Mouse (Mus musculus) megakaryocyte progenitor cell, adult 5-6 weeks (primary cell): ENCODE measurements at regions not wholly inside any gene's neighbourhood (a gene's known extent, or its start where the extent isn't known, plus 50 kb on each side); places are given as distances from the start of the nearest gene placed in this dataset.
"Not testable (repeated sequence)": the region's sequence is repeated elsewhere in the genome, so short reads cannot be mapped to it uniquely, and the experiment has no call there.

ENCODE experiments used
- ATAC-seq: replicated peaks from 2 replicates; pipeline ENCODE4 v1.8.0; 2016; ENCODE audit warnings: mild to moderate bottlenecking, moderate TSS enrichment, inconsistent platforms; ENCODE audit not compliant: poor library complexity

- no peak for ATAC-seq
Observed at GRCm38 (mm10) chr5:118483001-118483400, 77.5 kb upstream of the Med13l start.

DNA sequence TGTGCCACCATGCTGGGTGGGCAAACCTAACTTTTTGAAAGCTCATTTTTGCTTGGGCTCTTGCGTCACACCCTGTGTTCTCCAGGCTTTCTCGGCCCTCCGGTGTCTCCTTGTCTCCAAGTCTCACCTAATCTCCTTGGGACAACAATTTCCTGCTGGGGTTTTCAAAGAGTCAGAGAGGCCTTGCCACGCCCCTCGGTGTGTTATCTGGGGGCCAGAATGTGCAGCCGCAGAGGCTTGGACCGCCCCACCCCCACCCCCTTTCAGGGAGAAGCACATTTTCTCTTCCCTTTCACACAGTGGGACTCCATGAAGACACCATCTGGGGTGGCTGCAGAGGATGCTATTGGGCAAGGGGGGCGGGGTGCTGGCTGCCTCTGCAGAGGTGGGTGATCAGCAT, 76.9 kb upstream of the Med13l start:
- peak; percentile 84 for ATAC-seq

DNA sequence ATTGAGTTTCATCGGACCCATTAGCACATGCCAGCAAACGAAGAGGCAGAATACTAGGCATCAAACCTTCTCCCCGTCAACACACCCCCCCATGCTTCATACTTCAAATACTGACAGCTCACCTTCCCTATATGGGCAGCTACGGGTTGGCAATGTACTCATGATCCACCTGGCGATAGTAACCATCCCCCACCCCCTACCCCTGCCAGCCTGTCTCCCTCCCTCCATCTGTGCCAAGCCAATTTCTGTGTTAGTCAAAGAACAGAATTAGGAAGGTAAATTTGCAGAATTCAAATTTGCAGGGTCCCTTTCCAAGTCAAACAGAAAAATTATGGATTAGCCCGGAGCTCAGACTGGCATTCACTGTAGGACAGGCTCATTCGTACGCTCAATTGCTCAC, 75.3 kb upstream of the Med13l start:
- no peak for ATAC-seq

GRCm38 (mm10) chr5:118492522-118492921, 68.0 kb upstream of the Med13l start:
- ATAC-seq: not testable (repeated sequence)

DNA sequence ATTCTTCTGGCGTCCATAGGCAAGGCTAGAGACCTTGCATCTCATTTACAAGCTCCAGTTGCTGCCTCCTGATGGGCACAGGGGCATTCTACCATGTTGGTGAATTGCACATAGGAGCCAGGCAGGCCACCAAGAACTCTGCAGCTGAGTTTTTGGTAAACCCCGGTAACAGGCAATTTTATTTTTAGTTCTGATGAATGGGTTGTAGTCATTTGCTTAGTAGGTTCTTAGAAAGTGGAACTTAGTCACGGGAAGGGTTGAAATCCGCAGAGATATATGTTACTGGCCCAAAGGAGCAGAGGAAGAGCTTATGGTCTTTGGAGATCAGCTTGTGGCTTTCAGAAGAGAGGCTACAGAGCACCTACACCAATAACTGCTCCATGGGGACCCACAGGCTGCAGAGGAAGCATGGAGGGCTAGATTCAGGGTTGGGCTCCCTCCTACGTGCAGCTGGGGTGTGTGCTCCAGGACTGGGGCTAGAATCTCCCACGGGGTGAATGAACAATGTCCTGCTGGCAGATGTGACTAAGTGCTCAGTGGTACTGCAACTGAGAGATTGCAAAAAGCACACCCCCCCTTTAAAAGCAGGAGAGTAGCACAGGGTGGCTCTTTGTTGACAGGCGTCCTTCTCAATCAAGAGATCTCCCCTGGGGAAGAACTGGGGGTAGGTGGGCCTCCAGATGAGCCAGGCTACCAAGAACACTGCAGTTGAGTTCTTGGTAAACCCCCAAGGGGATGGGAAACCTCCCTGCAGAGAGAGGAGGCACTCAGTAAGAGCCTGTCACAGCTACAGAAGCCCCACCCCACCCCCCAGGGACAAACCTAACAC, 65.6 kb upstream of the Med13l start:
- ATAC-seq: peak; percentile 26; the same call in 1 of the 2 replicates

DNA sequence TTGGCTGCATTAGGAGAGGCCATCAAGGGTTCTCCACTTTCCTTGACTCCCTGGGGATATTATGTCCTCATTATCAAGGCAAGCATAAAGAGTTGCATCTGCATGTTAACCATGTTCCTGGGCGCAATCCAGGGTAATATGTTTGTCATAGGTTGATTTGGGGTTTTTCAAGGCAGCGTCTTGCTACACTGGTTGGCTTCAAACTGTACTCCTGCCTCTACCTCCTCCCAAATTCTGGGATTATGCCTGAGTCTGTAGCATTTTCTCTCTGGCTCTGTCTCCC, 65.1 kb upstream of the Med13l start:
- ATAC-seq: no peak

DNA sequence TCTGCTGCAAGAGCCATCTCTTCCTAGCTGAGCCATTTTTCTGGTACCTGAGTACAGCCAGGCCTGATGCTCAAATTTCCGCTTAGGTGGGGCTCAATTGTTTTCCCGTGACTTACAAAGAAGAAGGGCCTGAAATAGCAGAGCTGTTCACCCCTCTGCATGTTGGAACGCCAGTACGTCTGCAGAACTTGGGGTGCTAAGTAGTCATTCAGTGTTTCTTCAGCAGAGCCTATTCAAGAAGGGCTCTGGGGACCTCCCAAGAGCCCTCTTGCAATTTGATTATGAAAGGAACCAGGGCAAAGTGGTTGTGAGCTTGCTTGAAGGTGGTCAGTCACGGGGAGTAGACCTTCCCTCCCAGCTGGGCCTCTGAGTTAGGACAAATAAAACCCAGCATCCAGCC, 58.9 kb upstream of the Med13l start:
- ATAC-seq: no peak

- ATAC-seq: no peak
Observed at GRCm38 (mm10) chr5:118502991-118503390, 57.5 kb upstream of the Med13l start.

- no peak for ATAC-seq
Observed at GRCm38 (mm10) chr5:118504170-118504569, 56.3 kb upstream of the Med13l start.

DNA sequence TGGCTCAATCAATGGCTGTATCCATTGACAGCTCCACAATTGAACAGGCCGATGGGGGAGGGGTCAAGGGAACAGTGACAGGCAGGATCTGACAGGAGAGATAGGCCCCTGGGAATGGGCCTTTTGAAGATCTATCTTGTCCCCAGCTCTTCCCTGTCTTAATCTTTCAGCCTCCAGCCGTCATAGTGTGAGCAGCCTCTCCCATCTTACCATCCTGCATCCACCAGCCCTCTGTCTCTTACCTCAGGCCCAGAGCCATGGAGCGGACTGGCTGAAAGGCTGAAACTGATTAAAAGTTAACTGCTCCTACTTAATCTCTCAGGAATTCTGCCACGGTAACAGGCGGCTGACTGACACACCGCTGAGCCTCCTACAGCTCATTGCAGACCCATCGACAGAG, 55.6 kb upstream of the Med13l start:
- ATAC-seq: no peak

- ATAC-seq: no peak
Observed at GRCm38 (mm10) chr5:118509871-118510270, 50.6 kb upstream of the Med13l start.
